Mouse (Mus musculus): Measurements from ENCODE around the gene Tmem54. TPM values are rescaled to one million over a fixed set of nuclear protein-coding genes. Genes with fewer than 3 reads are reported as not detected.

The Tmem54 gene
- total and polyA plus RNA-seq, 3 experiments = 0.23 TPM; not detected in 2

GRCm38 (mm10) chr4:129157541-129157940, 52.2 kb downstream of the Tmem54 start:
- no peak overlapping the region for H3K9ac ChIP-seq (ENCODE audit: low read depth, low read length)
- intact Hi-C loops (cut with DNase I) = no loop called here
- no peaks in the 10 kb centered on the region for H3K27me3 ChIP-seq (ENCODE audit: control insufficient read depth, insufficient read depth, low read length)
- H3K4me3 ChIP-seq = no peak overlapping the region
- TF ChIP-seq EP300 (IDR thresholded peaks at IDR 0.05; ENCODE audit: insufficient read depth, low read depth, low read length) (no peak), CTCF (IDR thresholded peaks at IDR 0.05) (no peak), POLR2A (IDR thresholded peaks at IDR 0.05; ENCODE audit: insufficient read depth, low read depth, low read length) (no peak)
- peaks cover 2% of the 10 kb centered on the region; the same call in 1 of the 2 replicates for H3K36me3 ChIP-seq (ENCODE audit: control insufficient read depth, insufficient read depth, low read length)
- H3K27ac ChIP-seq = no peak overlapping the region
- H3K4me1 ChIP-seq (ENCODE audit: control insufficient read depth, insufficient read depth, low read length) = no peaks in the 10 kb centered on the region
- WGBS = 87% methylated on average over 5 of the region's 5 CpGs
- no peak for DNase-seq
- no peaks in the 10 kb centered on the region for H3K79me2 ChIP-seq (replicated peaks; ENCODE audit: control insufficient read depth, insufficient read depth, low read length)

GRCm38 (mm10) chr4:129158549-129158948, 53.2 kb downstream of the Tmem54 start:
- peaks cover 2% of the 10 kb centered on the region; the same call in 1 of the 2 replicates for H3K36me3 ChIP-seq (ENCODE audit: control insufficient read depth, insufficient read depth, low read length)
- 53% methylated on average over 3 of the region's 3 CpGs for WGBS
- no peak for DNase-seq

GRCm38 (mm10) chr4:129161076-129161475, 55.7 kb downstream of the Tmem54 start:
- peaks cover 2% of the 10 kb centered on the region; the same call in 1 of the 2 replicates for H3K36me3 ChIP-seq (ENCODE audit: control insufficient read depth, insufficient read depth, low read length)
- 93% methylated on average over 1 of the region's 1 CpGs for WGBS

More at GRCm38 (mm10) chr4:129158549-129158948, 53.2 kb downstream of the Tmem54 start:
- intact Hi-C loops (cut with DNase I) = no loop called here
- H3K9ac ChIP-seq (ENCODE audit: low read depth, low read length) = no peak overlapping the region
- no peak overlapping the region for H3K4me3 ChIP-seq
- H3K79me2 ChIP-seq (replicated peaks; ENCODE audit: control insufficient read depth, insufficient read depth, low read length) = no peaks in the 10 kb centered on the region
- H3K4me1 ChIP-seq (ENCODE audit: control insufficient read depth, insufficient read depth, low read length) = no peaks in the 10 kb centered on the region
- no peak for TF ChIP-seq POLR2A (IDR thresholded peaks at IDR 0.05; ENCODE audit: insufficient read depth, low read depth, low read length)
- no peak for TF ChIP-seq EP300 (IDR thresholded peaks at IDR 0.05; ENCODE audit: insufficient read depth, low read depth, low read length)
- TF ChIP-seq CTCF (IDR thresholded peaks at IDR 0.05) = no peak
- H3K27ac ChIP-seq = no peak overlapping the region
- no peaks in the 10 kb centered on the region for H3K27me3 ChIP-seq (ENCODE audit: control insufficient read depth, insufficient read depth, low read length)

More at GRCm38 (mm10) chr4:129161076-129161475, 55.7 kb downstream of the Tmem54 start:
- Histone ChIP-seq H3K4me1 (ENCODE audit: control insufficient read depth, insufficient read depth, low read length) (no peaks in the 10 kb centered on the region), H3K27me3 (ENCODE audit: control insufficient read depth, insufficient read depth, low read length) (no peaks in the 10 kb centered on the region), H3K4me3 (no peak overlapping the region), H3K79me2 (replicated peaks; ENCODE audit: control insufficient read depth, insufficient read depth, low read length) (no peaks in the 10 kb centered on the region), H3K9ac (ENCODE audit: low read depth, low read length) (no peak overlapping the region), H3K27ac (no peak overlapping the region)
- no peak for TF ChIP-seq EP300 (IDR thresholded peaks at IDR 0.05; ENCODE audit: insufficient read depth, low read depth, low read length)
- no peak for TF ChIP-seq POLR2A (IDR thresholded peaks at IDR 0.05; ENCODE audit: insufficient read depth, low read depth, low read length)
- TF ChIP-seq CTCF (IDR thresholded peaks at IDR 0.05) = no peak
- intact Hi-C loops (cut with DNase I) = no loop called here
- no peak for DNase-seq

Other genes starting within 250 kb of the Tmem54 start
- gene Trim62, start 222.0 kb upstream of the Tmem54 start, total RNA-seq (2021) = 1 to 10 TPM; 1.2 to 1.5 TPM
- 1.2 and 1.3 TPM in 2 replicates for gene Trim62, start 222.0 kb upstream of the Tmem54 start, polyA plus RNA-seq (2012; rRNA removed)
- 1 to 10 TPM; 2.0 to 3.0 TPM for gene Azin2, start 143.1 kb upstream of the Tmem54 start, total RNA-seq (2021)
- 3.2 and 3.7 TPM in 2 replicates for gene Azin2, start 143.1 kb upstream of the Tmem54 start, polyA plus RNA-seq (2012; rRNA removed)
- gene Ak2, start 113.6 kb upstream of the Tmem54 start, total RNA-seq (2021) = 10 to 100 TPM; 63.1 to 70.5 TPM
- gene Ak2, start 113.6 kb upstream of the Tmem54 start, polyA plus RNA-seq (2012; rRNA removed) = 41.8 and 43.4 TPM in 2 replicates
- gene Rnf19b, start 47.3 kb upstream of the Tmem54 start, total RNA-seq (2021) = 10 to 100 TPM; 27.1 to 28.1 TPM
- 21.1 and 24.7 TPM in 2 replicates for gene Rnf19b, start 47.3 kb upstream of the Tmem54 start, polyA plus RNA-seq (2012; rRNA removed)
- under 1 TPM in 1 of 2 experiments, not detected in 1; 0.14 TPM for gene Hpca, start 16.5 kb downstream of the Tmem54 start, total RNA-seq (2021)
- 0.23 and 0.62 TPM in 2 replicates for gene Hpca, start 16.5 kb downstream of the Tmem54 start, polyA plus RNA-seq (2012; rRNA removed)
- gene Fndc5, start 31.5 kb downstream of the Tmem54 start, total RNA-seq (2021) = 100 to 1,000 TPM; 338 to 388 TPM
- 197 and 335 TPM in 2 replicates for gene Fndc5, start 31.5 kb downstream of the Tmem54 start, polyA plus RNA-seq (2012; rRNA removed)
- gene S100pbp, start 84.2 kb downstream of the Tmem54 start, total RNA-seq (2021) = 10 to 100 TPM; 10.2 to 14.2 TPM
- 6.6 and 13.3 TPM in 2 replicates for gene S100pbp, start 84.2 kb downstream of the Tmem54 start, polyA plus RNA-seq (2012; rRNA removed)
- gene Yars, start 84.2 kb downstream of the Tmem54 start, total RNA-seq (2021) = 10 to 100 TPM; 26.3 to 29.7 TPM
- 10.4 and 18.4 TPM in 2 replicates for gene Yars, start 84.2 kb downstream of the Tmem54 start, polyA plus RNA-seq (2012; rRNA removed)
- 1 to 10 TPM; 3.2 to 3.7 TPM for gene C77080, start 155.9 kb downstream of the Tmem54 start, total RNA-seq (2021)
- gene C77080, start 155.9 kb downstream of the Tmem54 start, polyA plus RNA-seq (2012; rRNA removed) = 3.8 and 4.4 TPM in 2 replicates
- 10 to 100 TPM; 17.7 to 17.9 TPM for gene Sync, start 182.1 kb downstream of the Tmem54 start, total RNA-seq (2021)
- 8.7 and 18.8 TPM in 2 replicates for gene Sync, start 182.1 kb downstream of the Tmem54 start, polyA plus RNA-seq (2012; rRNA removed)
- gene Rbbp4, start 229.8 kb downstream of the Tmem54 start, total RNA-seq (2021) = 10 to 100 TPM; 67.0 to 70.7 TPM
- gene Rbbp4, start 229.8 kb downstream of the Tmem54 start, polyA plus RNA-seq (2012; rRNA removed) = 16.8 and 34.5 TPM in 2 replicates
- gene Zbtb8os, start 230.1 kb downstream of the Tmem54 start, total RNA-seq (2021) = 10 to 100 TPM; 19.5 to 27.2 TPM
- 9.1 and 13.0 TPM in 2 replicates for gene Zbtb8os, start 230.1 kb downstream of the Tmem54 start, polyA plus RNA-seq (2012; rRNA removed)